Mouse (Mus musculus) forebrain, embryonic 12.5 days (tissue): Measurements from ENCODE around the gene Psmb7. TPM values are rescaled to one million over a fixed set of nuclear protein-coding genes. Genes with fewer than 3 reads are reported as not detected.
A peak's percentile ranks its signal among the peaks of the same experiment; 100 is the strongest.

ENCODE experiments used
- ATAC-seq: fragments of 200-750 bp; cut with Nextera tagmentation; 2 replicates; pipeline ENCODE4 v1.8.0; 2017; ENCODE audit warnings: moderate TSS enrichment; ENCODE audit not compliant: low FRiP score
- H3K27ac ChIP-seq: fragments of 300-500 bp; sonication (generic); 2 replicates; pipeline ENCODE4 v1.5.1; 2016; ENCODE audit warnings: mild to moderate bottlenecking
- H3K27me3 ChIP-seq: fragments of 300-500 bp; sonication (generic); 2 replicates; pipeline ENCODE4 v1.6.1; 2016; ENCODE audit warnings: mild to moderate bottlenecking
- H3K36me3 ChIP-seq: fragments of 300-500 bp; sonication (generic); replicated peaks from 2 replicates; pipeline ENCODE4 v1.6.1; 2016; ENCODE audit warnings: mild to moderate bottlenecking
- H3K4me1 ChIP-seq: fragments of 300-500 bp; sonication (generic); 2 replicates; pipeline ENCODE4 v1.6.1; 2016
- H3K4me2 ChIP-seq: fragments of 300-500 bp; sonication (generic); 2 replicates; pipeline ENCODE4 v1.6.1; 2016; ENCODE audit warnings: mild to moderate bottlenecking, moderate library complexity
- H3K4me3 ChIP-seq: fragments of 300-500 bp; sonication (generic); replicated peaks from 2 replicates; pipeline ENCODE4 v1.5.1; 2016; ENCODE audit warnings: mild to moderate bottlenecking
- H3K9ac ChIP-seq: fragments of 300-500 bp; sonication (generic); 2 replicates; pipeline ENCODE4 v1.6.1; 2016; ENCODE audit warnings: mild to moderate bottlenecking
- H3K9me3 ChIP-seq: fragments of 300-500 bp; sonication (generic); 2 replicates; pipeline ENCODE4 v1.6.1; 2016
- WGBS: fragments of 180-500 bp; shearing (Covaris S2); methylation state at CpG from one replicate; pipeline ENCODE4 v1.1.7; 2016; 5-methylcytosine and 5-hydroxymethylcytosine counted together
- polyA plus RNA-seq: library from polyadenylated mRNA; unstranded; fragments of >200 nt; fragmentation: Nextera tagmentation; extraction: Ambion mirVana; gene quantifications from 2 replicates; pipeline ENCODE4 v1.2.1, GENCODE M21; 2016

The Psmb7 gene
- polyA plus RNA-seq, 1 experiment from 2014 or later, result 294 TPM

DNA sequence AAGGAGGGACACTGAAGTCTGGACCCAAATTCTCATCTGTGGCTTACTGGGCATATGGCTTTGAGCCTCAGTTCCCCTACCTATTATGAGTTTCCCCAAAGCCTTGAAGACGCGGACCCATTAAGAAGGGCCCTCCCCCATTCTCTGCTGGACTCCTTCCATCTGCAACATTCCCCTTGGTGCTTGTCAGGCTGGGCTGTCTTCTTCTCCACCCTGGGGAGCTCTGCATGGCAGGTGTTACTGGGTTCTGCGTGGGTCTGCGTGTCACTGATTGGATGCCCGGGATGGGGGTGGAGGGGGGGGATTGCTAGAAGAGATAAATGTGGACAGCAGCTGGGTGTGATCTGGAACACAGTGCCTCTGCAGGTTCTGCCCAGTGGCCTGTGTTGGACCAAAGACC, 97.1 kb downstream of the Psmb7 start:
- Histone ChIP-seq H3K36me3 (peaks cover 16% of the 10 kb centered on the region), H3K4me2 (no peak overlapping the region), H3K9ac (no peak overlapping the region), H3K4me1 (peaks cover 32% of the 10 kb centered on the region), H3K9me3 (no peaks in the 10 kb centered on the region), H3K4me3 (no peak overlapping the region), H3K27ac (no peak overlapping the region), H3K27me3 (no peaks in the 10 kb centered on the region; the same call in none of the 2 replicates)
- no peak for ATAC-seq
- 71% methylated on average over 5 of the region's 5 CpGs for whole genome bisulfite sequencing

DNA sequence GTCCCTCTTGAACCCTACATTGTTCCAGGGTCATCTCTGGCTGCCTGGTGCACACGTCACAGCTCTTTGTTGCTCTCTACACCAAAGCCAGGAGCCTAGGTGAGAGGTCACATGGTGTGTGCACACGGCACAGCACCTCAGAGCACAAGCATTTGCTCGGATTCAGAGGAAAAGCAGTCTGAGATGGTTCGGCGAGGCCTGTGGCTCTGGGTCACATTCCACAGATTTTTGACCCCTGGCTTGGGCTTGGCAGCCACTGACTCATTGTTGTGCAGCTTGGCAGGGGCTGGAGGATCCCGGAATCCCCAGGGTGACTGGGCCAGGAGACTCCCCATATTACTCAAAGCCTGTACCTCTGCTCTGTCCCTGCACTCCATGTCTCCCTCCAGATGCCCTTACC, 97.7 kb downstream of the Psmb7 start:
- Histone ChIP-seq H3K9me3 (no peaks in the 10 kb centered on the region), H3K27ac (no peak overlapping the region), H3K27me3 (no peaks in the 10 kb centered on the region; the same call in none of the 2 replicates), H3K36me3 (peaks cover 12% of the 10 kb centered on the region), H3K4me1 (peaks cover 34% of the 10 kb centered on the region), H3K9ac (no peak overlapping the region), H3K4me3 (no peak overlapping the region), H3K4me2 (no peak overlapping the region)
- 17% methylated on average over 6 of the region's 6 CpGs for WGBS
- no peak for ATAC-seq

DNA sequence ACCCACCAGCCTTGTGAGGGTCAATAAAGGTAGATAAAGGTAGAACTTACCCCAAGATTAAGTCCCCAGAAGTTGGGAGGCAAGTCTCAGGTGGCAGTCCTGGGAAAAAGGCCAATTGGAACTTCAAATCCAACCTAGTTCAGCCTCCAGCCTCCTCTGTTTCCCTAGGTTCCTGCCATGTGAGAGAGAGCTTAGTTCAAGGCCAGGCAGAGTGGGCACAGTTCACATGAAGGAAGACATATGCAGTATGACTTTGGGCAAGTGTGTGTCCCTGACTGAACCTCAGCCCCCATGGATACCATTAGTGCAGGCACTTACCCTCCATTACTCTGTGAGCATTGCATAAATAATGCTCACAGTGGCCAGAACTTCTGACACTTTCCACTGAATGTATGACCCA, 98.2 kb downstream of the Psmb7 start:
- no peak overlapping the region for H3K4me3 ChIP-seq
- no peaks in the 10 kb centered on the region for H3K9me3 ChIP-seq
- no peak overlapping the region for H3K9ac ChIP-seq
- H3K27ac ChIP-seq, result no peak overlapping the region
- no peaks in the 10 kb centered on the region; the same call in 1 of the 2 replicates for H3K27me3 ChIP-seq
- H3K4me1 ChIP-seq, result peaks cover 39% of the 10 kb centered on the region
- no peak overlapping the region for H3K4me2 ChIP-seq
- no peak for ATAC-seq
- peaks cover 7% of the 10 kb centered on the region for H3K36me3 ChIP-seq

DNA sequence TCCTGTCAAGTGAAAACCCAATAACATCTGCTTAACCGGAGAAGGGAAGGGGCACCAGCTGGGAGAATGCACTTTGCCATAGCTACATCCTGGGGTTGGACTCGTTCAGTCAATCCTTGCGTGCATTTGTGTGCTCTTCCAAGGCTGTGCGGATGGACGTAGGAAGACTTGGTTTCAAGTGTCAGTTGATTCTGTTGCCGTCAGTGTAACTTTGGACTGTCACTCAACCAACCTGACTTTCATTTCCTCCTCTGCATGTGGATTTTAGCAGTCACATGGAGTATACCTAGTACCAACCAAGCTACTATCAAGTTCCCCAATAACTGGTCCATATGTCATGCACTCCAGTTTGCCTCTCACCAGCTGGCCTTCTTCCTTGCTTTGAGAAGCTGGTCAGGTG, 98.9 kb downstream of the Psmb7 start:
- Histone ChIP-seq H3K36me3 (0 out of 2 replicates have a peak, but pooled peaks cover 3% of the 10 kb centered on the region), H3K4me2 (no peak overlapping the region), H3K27ac (no peak overlapping the region), H3K9ac (no peak overlapping the region), H3K4me1 (peaks cover 46% of the 10 kb centered on the region), H3K9me3 (no peaks in the 10 kb centered on the region), H3K4me3 (no peak overlapping the region), H3K27me3 (no peaks in the 10 kb centered on the region; the same call in 1 of the 2 replicates)
- WGBS, result 91% methylated on average over 6 of the region's 6 CpGs
- no peak for ATAC-seq

DNA sequence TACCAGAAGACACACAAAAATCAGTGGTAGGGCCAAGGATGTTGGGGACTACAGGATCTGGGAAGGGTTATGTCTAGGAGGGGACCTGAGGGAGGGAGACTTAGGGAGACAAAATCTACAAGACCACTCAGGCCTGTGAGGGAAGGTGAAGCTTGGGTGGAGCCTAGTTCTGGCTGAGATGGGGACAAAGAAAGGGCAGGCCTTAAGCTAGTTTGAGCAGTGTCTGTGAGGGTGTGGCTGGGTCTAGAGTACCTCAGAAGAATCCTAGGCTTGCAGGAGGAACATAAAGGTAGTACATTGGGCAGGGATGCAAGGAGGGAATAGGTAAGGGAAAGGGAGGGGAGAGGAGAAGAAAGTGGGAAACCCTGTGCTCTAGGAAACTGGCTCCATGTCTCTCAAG, 99.5 kb downstream of the Psmb7 start:
- H3K9me3 ChIP-seq, result no peaks in the 10 kb centered on the region
- no peak overlapping the region for H3K27ac ChIP-seq
- H3K36me3 ChIP-seq, result 0 out of 2 replicates have a peak, but pooled peaks cover 2% of the 10 kb centered on the region
- ATAC-seq, result no peak
- H3K27me3 ChIP-seq, result no peaks in the 10 kb centered on the region
- no peak overlapping the region for H3K4me2 ChIP-seq
- H3K4me3 ChIP-seq, result no peak overlapping the region
- H3K9ac ChIP-seq, result no peak overlapping the region
- peaks cover 52% of the 10 kb centered on the region for H3K4me1 ChIP-seq

DNA sequence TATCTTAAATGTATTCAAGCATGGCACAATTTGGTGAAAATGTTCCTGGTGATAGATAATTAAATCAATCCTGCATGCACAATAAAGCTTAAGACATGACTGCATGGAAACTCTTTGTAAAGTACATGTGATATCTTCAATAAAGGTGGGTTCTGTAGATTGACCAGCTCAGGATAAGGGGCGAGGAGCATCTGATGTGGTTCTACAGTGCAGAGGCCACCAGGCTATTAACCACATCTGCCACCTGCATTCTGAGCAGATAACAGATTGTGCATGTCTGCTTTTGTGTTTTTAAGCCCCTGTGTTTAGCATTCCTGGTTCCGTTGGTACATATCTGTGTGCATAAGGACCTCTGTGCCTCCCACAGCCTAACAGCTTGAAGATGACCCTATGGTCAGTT, 100.7 kb downstream of the Psmb7 start:
- ATAC-seq, result no peak
- Histone ChIP-seq H3K27me3 (no peaks in the 10 kb centered on the region), H3K4me1 (peaks cover 52% of the 10 kb centered on the region), H3K4me2 (no peak overlapping the region), H3K9me3 (no peaks in the 10 kb centered on the region), H3K4me3 (no peak overlapping the region), H3K9ac (no peak overlapping the region), H3K36me3 (no peaks in the 10 kb centered on the region), H3K27ac (no peak overlapping the region)
- 91% methylated on average over 2 of the region's 2 CpGs for WGBS

DNA sequence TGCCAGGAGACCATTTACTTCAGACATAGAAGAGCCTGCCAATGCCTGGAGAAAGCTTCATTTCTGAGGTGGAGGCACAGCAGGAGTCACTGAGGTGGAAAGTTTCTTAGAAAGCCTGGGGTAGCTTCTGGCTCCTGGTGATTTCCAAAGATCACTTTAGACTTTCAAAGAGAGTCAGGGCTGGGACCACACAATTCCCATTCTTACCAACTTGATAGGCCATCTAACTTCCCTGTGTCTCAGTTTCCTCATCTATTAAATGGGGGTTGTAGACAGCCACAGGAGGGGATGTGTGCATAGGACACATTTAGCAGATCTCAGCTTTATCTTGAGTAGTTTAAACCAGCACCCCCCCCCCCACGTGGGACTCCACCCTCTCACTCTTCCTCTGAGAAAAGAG, 101.5 kb downstream of the Psmb7 start:
- H3K9ac ChIP-seq, result no peak overlapping the region

DNA sequence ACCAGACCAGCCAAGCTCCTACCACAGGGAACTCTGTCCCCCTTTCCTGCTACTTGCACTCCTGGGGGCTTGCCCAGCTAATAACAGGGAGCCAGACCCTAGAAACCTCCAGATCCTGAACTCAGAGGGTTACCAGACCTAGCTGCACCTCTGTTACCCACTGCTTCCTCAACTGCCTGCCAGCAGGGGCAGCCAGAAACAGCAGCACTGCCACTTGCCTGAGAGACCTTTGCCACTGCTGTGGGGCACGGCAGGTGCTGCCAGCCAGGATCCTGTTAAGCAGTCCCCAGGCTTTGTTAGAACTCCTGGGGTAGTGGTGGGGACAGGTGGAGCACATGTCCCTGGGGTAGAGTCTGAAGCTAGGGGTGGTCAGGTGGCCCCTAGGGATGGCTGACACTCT, 102.3 kb downstream of the Psmb7 start:
- no peak overlapping the region for H3K27ac ChIP-seq
- peaks cover 51% of the 10 kb centered on the region for H3K4me1 ChIP-seq

More for the DNA sequence above, 101.5 kb downstream of the Psmb7 start:
- no peak overlapping the region for H3K27ac ChIP-seq
- no peak for ATAC-seq
- H3K36me3 ChIP-seq, result no peaks in the 10 kb centered on the region
- no peaks in the 10 kb centered on the region for H3K9me3 ChIP-seq
- H3K4me2 ChIP-seq, result no peak overlapping the region
- H3K27me3 ChIP-seq, result no peaks in the 10 kb centered on the region
- H3K4me3 ChIP-seq, result no peak overlapping the region
- WGBS, result 52% methylated on average over 1 of the region's 1 CpGs
- peaks cover 51% of the 10 kb centered on the region for H3K4me1 ChIP-seq

DNA sequence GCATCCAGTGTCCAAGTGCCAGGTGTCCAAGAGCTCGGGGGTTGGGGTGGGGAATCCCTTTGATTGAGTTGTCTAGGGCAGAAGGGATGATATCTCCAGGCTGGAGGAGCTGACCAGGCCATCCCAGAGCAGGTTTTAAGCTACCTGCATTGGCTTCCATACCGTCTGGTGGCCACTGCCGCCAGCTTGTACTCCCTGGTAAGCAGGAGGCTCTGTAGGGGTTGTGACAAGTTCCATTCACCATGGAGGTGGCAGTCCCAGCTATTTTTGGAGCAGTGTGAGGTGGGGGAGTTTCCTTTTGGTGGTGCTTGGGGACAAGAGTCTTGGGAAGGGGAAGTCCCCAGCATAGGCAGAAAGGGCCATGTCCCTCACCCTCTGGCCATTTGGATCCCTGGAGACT, 102.8 kb downstream of the Psmb7 start:
- H3K4me3 ChIP-seq, result no peak overlapping the region
- H3K9me3 ChIP-seq, result no peaks in the 10 kb centered on the region
- WGBS, result 88% methylated on average over 3 of the region's 3 CpGs
- no peak overlapping the region for H3K27ac ChIP-seq
- H3K4me1 ChIP-seq, result peaks cover 51% of the 10 kb centered on the region
- no peak for ATAC-seq
- H3K9ac ChIP-seq, result no peak overlapping the region
- no peak overlapping the region for H3K4me2 ChIP-seq
- H3K36me3 ChIP-seq, result no peaks in the 10 kb centered on the region
- H3K27me3 ChIP-seq, result no peaks in the 10 kb centered on the region

More for the DNA sequence above, 102.3 kb downstream of the Psmb7 start:
- Histone ChIP-seq H3K9me3 (no peaks in the 10 kb centered on the region), H3K4me2 (no peak overlapping the region), H3K4me3 (no peak overlapping the region), H3K27me3 (no peaks in the 10 kb centered on the region), H3K9ac (no peak overlapping the region), H3K36me3 (no peaks in the 10 kb centered on the region)
- WGBS, result 81% methylated on average over 1 of the region's 1 CpGs
- no peak for ATAC-seq

DNA sequence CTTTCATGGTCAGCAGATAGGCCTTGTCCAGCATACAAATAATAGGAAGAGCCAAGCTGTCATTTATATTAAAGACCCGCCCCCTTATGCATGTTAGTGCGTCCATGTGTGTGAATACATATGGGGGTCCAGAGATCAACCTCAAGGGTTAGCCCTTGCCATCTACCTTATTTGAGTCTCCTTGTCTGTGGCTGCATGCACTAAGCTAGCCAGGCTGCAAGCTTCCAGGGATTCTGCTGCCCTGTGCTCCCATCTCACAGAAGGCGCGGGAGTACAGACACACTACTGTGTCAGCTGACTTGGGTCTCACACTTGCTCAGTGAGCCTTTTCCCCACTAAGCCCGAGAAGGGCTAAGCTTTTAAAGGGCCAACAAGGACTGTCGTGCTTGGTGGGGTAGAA, 103.2 kb downstream of the Psmb7 start:
- Histone ChIP-seq H3K27ac (no peak overlapping the region), H3K27me3 (no peaks in the 10 kb centered on the region), H3K36me3 (no peaks in the 10 kb centered on the region), H3K4me3 (no peak overlapping the region), H3K4me1 (peaks cover 51% of the 10 kb centered on the region), H3K9ac (no peak overlapping the region), H3K9me3 (no peaks in the 10 kb centered on the region), H3K4me2 (no peak overlapping the region)
- WGBS, result 86% methylated on average over 6 of the region's 6 CpGs
- ATAC-seq, result no peak

DNA sequence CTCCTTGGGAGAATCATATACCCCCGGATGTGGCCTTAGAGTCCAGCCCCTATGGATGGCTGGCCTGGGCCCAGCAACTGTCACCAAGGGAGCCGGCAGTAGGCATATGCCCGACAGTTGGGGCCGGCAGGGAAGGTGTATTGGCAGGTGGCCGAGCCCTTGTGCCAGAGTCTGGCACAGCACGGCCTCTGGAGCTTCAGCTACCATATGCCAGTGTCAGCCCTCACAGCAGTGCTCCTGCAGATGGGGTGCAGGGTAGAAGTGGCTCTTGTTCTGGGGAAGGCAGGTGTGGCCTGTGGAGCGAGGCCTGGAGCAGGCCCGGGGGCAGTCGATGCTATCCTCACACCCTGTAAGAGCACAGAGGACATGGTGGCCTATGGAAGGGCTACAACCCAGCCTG, 104.2 kb downstream of the Psmb7 start:
- WGBS, result 83% methylated on average over 9 of the region's 9 CpGs
- H3K36me3 ChIP-seq, result no peaks in the 10 kb centered on the region

More for the DNA sequence above, 104.2 kb downstream of the Psmb7 start:
- ATAC-seq, result 0 out of 2 replicates have a peak, but pooled peaks have one; percentile 34
- H3K27me3 ChIP-seq, result no peaks in the 10 kb centered on the region
- no peak overlapping the region for H3K4me2 ChIP-seq
- no peak overlapping the region for H3K9ac ChIP-seq
- no peak overlapping the region for H3K4me3 ChIP-seq
- H3K9me3 ChIP-seq, result no peaks in the 10 kb centered on the region
- peak overlapping the region; percentile 9; the same call in 1 of the 2 replicates for H3K27ac ChIP-seq
- H3K4me1 ChIP-seq, result peaks cover 58% of the 10 kb centered on the region
